Mouse (Mus musculus) mouse embryonic stem cell (cell line): Measurements from ENCODE around the gene Klf2.

Source experiments
- in situ Hi-C, 2 experiments: fragments of 300-500 bp; cut with MboI; formaldehyde crosslinking; loops; 1 replicate in 1 of 2; 3 replicates in 1 of 2; pipeline ENCODE4 v1.14.3; 2019 to 2020; ENCODE audit warnings: low sequenced_read_pairs in 2 of 2, low pct_unique_long_range_greater_than_20kb in 1 of 2, mixed read lengths in 1 of 2; ENCODE audit not compliant: unreplicated experiment in 1 of 2

Gene Klf2

GRCm38 (mm10) chr8:72301497-72301896 is 17.3 kb upstream of the Klf2 start:
- in situ Hi-C loops, result no loop called here

- in situ Hi-C loops, result no loop called here
Measured at GRCm38 (mm10) chr8:72302986-72303612, 15.7 kb upstream of the Klf2 start.

GRCm38 (mm10) chr8:72303633-72304032 is 15.2 kb upstream of the Klf2 start:
- in situ Hi-C loops, result no loop called here

DNA sequence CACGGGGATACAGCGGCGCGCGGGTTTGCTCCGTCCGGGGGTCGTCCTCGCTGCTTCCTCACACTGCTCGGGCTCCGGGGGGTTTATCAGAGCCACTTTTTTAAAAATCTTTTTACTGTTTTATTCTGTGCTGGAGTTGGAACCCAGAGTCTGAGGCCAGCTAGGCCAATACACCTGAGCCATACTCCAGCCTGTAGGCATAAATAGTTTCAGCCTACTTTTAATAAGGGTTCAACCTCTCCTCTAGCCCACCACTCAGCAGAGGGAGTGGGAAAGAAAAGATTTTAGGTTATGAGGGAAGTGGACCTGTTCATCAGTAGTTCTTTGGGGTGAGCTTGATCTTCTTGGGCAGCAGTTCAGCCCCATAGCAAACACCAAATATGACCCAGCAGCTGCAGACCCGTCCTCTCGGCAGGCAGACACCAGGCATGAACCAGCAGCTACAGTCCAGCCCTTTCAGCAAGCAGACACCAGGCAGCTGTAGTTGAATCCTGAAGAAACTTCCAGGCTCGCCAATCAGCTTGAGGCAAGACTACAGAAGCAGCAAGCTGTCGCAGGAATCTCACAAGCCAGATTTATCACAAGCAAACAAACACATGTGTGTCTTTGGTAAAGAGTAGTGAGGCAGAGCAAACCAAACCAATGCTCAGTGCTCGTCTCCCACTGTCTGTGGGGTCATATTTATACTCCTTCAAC is 13.5 kb upstream of the Klf2 start, which contains the start of gene Gm10282:
Gene Gm10282, minus strand, starts transcription at position 51 of the 696 bp plus-strand sequence.
- in situ Hi-C loops, result no loop called here

GRCm38 (mm10) chr8:72306913-72307312 is 11.9 kb upstream of the Klf2 start:
- in situ Hi-C loops, result no loop called here

DNA sequence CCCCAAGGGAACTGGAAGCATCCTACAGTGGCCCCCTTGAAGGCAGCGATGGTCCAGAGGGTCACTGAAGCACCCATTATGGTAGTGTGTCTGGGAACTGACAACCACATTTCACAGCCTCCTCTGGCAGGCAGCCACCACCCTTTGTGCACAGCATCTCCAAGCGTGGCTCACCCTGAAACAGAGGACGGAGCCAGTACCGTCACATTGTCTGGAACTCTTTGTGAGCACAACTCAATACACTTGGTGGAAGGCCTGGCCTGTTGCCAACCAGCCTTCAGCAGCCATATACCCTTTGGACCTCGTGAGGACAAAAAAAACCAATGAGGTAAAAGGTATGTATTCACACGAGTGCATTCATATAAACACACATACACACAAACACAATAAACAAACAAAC is 10.6 kb upstream of the Klf2 start:
- in situ Hi-C loops, result no loop called here

GRCm38 (mm10) chr8:72310849-72311506 is 7.9 kb upstream of the Klf2 start:
- in situ Hi-C loops, result no loop called here

DNA sequence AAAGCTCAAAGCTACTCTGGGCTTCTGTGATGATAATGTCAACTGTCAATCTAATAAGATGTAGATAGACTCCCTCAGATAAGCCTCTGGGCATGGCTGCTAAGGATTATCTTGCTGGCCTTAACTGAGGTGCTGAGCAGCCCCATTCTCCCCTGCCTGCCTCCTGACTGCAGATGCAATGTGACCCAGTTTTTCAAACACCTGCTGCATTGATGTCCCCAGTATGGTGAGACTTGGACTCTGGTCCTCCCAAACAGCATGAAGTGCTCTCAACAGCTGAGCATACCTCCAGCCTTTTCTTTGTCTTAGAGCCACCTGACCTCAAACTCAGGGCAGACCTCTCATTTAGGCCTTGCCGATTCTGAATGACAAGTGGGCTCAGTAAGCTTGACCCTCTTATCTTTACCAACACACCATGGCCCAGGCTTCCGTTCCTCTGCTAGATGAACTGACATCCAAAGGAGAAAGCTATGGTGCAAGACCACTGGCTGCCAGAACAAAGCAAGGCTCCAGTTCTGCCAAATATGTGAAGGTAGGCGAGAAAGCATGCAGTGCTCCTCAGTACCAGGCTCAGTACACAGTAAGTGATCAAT is 5.8 kb upstream of the Klf2 start:
- in situ Hi-C loops, result no loop called here

GRCm38 (mm10) chr8:72316053-72316695 is 2.7 kb upstream of the Klf2 start:
- in situ Hi-C loops, result no loop called here

- in situ Hi-C loops, result no loop called here
Measured at GRCm38 (mm10) chr8:72317741-72318301, 1.0 kb upstream of the Klf2 start.

- in situ Hi-C loops, result no loop called here
Measured at GRCm38 (mm10) chr8:72319397-72319796, 564 bp downstream of the Klf2 start.

DNA sequence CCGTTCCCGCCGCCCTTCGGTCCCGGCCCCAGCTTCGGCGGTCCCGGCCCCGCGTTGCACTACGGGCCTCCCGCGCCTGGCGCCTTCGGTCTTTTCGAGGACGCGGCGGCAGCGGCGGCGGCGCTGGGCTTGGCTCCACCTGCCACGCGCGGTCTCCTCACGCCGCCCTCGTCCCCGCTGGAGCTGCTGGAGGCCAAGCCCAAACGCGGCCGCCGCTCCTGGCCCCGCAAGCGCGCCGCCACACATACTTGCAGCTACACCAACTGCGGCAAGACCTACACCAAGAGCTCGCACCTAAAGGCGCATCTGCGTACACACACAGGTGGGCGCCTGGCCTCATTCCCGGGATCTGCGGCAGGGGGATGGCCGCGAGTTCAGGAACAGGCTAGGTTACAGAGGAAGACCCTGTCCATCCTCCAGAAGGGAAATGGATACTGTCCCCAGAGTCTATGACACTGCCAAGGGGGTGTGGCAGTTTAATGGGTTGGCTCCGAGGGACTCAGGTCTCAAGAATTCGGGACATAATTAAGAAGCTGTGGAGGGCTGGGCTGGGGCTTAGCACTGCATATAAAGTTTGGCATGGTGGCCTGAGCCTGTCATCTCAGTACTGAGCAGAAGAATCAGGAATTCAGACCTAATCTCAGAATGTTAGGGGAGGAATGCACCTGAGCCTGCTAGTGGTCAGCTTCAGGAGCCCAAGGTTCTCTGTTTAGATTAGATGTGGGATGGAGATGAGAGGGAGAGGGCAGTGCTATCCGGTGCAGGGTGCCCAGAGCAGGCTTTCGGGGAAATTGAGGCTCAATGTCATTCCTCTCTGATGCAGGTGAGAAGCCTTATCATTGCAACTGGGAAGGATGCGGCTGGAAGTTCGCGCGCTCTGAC is 1.3 kb downstream of the Klf2 start:
- in situ Hi-C loops, result no loop called here

- in situ Hi-C loops, result no loop called here
Measured at GRCm38 (mm10) chr8:72320803-72321583, 2.2 kb downstream of the Klf2 start.

DNA sequence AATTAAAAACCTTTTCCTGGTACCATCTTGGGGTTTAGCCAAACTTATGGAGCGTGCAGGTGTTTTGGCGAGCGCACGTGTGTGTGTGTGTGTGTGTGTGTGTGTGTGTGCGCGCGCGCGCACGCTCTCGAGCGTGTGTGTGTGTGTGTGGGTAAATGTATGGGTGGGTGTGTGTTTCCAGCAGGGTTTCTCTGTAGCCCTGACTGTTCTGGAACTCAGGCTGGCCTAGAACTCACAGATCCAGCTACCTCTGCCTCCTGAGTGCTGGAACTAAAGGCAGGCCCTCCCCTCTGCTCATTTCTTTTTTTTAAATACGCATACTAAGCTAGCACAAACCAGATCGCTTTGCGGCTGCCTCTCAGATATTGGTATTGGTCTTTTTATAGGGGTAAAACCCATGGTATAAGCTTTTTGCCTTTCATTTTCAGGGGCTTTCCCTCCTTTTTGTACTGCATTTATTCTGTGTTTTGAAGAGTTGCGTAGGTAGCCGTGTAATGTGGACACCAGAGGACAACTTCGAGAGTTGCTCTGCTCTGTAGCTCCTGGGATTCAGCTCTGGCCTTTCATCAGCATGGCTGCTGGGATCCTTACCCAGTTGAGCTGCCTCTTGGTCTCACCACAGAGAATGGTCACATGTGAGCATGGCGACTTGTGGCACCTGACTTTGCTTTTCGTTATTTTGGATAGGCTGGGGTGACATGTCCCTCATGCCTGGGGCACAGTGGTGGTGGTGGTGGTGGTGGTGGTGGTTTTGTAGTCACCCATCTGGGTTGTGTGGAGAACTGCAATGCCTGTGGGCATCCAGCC is 3.0 kb downstream of the Klf2 start:
- in situ Hi-C loops, result no loop called here

DNA sequence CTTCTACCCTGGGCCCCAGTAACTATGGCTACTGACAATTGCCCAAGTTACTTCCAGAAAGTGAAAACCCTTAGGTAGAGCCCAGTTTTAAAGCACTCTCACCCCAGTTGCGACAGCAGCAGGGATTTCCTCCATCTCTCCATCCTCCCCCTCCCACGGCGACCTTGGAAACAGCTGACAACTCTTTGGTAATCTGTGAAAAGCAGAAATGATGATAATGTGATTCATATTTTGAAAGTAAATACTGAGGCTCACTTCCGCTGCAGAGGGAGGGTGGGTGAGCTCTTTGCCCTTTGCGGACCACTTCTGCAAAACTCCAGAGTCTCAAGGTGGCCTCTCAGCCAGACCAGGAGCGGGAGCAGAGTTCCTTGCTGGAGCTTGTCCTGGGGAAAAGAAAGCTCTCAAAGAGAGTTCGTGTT is 3.6 kb downstream of the Klf2 start:
- in situ Hi-C loops, result no loop called here

DNA sequence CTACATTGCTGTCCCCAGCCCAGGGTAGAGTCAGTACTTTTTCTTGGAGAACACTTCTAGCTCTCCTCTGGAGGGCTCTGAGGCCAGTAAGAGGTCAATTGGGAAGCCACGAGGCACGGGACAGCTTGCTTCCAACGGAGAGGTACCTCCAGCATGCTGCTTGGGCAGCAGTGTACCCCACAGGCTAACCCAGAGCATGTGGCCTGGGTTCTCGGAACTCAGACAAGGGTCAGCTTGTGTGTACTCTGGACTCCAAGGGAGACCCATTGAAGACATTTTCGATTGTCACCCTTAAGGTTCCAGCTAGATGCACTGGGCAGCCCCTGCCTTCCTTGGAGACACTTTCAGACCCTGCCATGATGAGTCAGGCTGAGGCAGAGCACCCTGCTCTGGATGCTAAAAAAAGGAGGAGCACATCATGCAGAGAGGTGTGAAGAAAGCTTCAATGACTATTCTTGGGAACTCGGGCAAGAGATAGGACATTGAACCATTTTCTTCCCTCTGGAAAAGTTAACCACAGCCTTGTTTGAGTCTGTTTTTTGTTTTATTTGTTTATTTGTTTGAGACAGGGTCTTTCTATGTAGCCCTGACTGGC is 4.4 kb downstream of the Klf2 start:
- in situ Hi-C loops, result no loop called here
